Mouse (Mus musculus): ENCODE data around the gene Kdm4a. TPM values are rescaled to one million over a fixed set of nuclear protein-coding genes. Genes with fewer than 3 reads are reported as not detected.

Gene Kdm4a
- polyA plus RNA-seq, 1 experiment from 2014 or later: 7.8 TPM

DNA sequence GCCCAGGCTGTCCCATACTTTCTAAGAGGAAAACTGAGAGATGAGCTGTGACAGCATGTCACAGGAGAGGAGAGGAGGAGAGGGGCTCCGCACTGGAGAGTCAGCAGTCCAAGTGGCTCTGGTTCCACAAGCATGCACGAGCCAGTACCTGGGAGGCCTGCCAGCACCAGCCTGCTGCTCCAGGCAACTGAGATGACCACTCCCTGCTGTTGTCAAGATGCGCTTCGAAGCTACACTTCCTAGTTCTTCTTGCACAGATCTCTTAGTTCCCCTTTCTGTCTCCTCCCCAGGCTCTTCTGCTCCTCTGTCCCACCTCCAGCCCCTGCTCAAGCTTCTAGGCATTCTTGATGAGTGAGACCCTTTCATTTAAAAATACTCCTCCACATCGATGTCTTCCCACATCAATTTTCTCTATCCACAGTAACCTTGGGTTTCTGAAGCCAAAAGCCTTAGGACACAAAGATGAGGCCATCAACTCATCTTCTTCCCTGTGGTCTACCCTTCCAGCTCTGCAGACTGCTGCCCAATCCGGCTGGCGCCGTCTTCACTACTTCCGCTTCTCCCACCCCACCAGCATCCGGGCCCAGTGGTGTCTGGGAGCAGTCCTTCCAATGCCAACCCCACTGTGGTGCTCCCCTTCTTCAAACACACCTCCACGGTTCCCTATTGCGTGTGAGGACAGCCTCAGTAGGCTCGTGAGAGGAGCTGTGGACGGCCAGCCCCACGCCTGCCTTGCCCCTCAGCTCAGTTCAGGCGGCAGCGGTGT lies 27.6 kb downstream of the Kdm4a start:
- no peak overlapping the region for H3K9ac ChIP-seq
- H3K9me3 ChIP-seq (replicated peaks): no peaks in the 10 kb centered on the region
- DNase-seq (no peak), ATAC-seq (ENCODE audit: low read depth) (no peak)
- H3K27ac ChIP-seq: no peak overlapping the region
- 80% methylated on average over 17 of the region's 17 CpGs for WGBS (ENCODE audit: insufficient replicate concordance)
- H3K4me1 ChIP-seq (replicated peaks): peaks cover 13% of the 10 kb centered on the region
- no peaks in the 10 kb centered on the region for H3K27me3 ChIP-seq
- H3K36me3 ChIP-seq: peaks cover 92% of the 10 kb centered on the region
- no peak overlapping the region for H3K4me2 ChIP-seq
- H3K4me3 ChIP-seq (replicated peaks): no peak overlapping the region

DNA sequence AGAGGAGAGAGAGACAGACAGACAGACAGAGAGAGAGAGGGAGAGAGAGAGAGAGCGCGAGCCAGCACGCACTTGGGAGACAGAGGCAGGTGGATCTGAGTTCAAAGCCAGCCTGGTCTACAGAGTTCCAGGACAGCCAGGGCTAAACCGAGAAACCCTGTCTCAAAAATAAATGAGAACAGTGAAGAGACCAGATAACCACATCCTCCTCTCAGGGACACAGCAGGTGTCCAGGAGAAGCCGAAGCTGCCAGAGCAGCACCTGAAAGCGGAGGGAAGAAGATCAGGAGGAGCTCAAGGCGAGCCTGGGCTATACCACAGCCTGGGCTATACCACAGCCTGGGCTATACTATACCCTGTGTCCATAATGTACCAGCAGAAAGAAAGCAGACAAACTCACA lies 29.0 kb downstream of the Kdm4a start:
- 84% methylated on average over 7 of the region's 7 CpGs for WGBS (ENCODE audit: insufficient replicate concordance)
- peaks cover 95% of the 10 kb centered on the region for H3K36me3 ChIP-seq
- no peaks in the 10 kb centered on the region for H3K9me3 ChIP-seq (replicated peaks)
- DNase-seq: no peak
- no peak overlapping the region for H3K9ac ChIP-seq
- H3K27me3 ChIP-seq: no peaks in the 10 kb centered on the region
- peaks cover 13% of the 10 kb centered on the region for H3K4me1 ChIP-seq (replicated peaks)
- H3K27ac ChIP-seq: no peak overlapping the region
- ATAC-seq (ENCODE audit: low read depth): no peak
- no peak overlapping the region for H3K4me3 ChIP-seq (replicated peaks)
- no peak overlapping the region for H3K4me2 ChIP-seq

DNA sequence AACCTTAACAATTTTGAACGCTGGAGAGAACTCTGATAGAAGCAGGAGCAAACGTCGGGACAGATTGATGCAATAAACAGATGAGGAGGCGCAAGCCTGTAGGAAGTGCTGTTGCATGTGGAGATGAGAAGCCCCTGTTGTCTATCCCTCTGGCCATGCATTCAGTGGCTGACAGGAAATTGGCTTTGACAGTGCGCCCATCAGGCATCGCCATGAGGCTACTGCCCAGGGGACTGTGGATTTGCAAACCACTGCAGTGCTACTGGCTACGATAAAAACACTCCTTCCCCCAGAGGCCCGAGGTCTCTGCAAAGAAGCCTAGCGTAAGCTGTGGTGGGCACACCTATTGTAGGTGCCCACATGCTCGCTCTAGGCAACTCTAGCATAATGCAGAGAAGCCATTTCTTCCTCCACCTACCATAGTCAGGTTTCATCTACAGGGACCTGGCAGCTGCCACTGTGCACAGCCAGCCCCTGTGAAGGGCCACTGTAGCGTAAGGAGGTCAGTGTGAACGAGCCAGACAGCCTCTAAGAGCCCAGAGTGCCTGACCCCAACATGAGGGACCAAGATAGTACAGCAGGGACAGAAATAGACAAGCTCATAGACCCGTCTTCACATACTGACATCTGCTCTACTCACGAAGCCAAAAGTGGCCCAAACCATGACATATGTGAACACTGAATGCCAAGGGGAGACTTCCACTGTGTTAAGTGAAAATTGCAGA lies 29.7 kb downstream of the Kdm4a start:
- ATAC-seq (ENCODE audit: low read depth) (no peak), DNase-seq (no peak)
- Histone ChIP-seq H3K4me3 (replicated peaks) (no peak overlapping the region), H3K36me3 (peaks cover 96% of the 10 kb centered on the region), H3K9me3 (replicated peaks) (no peaks in the 10 kb centered on the region), H3K9ac (no peak overlapping the region), H3K4me1 (replicated peaks) (peaks cover 13% of the 10 kb centered on the region), H3K27ac (no peak overlapping the region), H3K4me2 (no peak overlapping the region), H3K27me3 (no peaks in the 10 kb centered on the region)
- WGBS (ENCODE audit: insufficient replicate concordance): 81% methylated on average over 14 of the region's 14 CpGs

DNA sequence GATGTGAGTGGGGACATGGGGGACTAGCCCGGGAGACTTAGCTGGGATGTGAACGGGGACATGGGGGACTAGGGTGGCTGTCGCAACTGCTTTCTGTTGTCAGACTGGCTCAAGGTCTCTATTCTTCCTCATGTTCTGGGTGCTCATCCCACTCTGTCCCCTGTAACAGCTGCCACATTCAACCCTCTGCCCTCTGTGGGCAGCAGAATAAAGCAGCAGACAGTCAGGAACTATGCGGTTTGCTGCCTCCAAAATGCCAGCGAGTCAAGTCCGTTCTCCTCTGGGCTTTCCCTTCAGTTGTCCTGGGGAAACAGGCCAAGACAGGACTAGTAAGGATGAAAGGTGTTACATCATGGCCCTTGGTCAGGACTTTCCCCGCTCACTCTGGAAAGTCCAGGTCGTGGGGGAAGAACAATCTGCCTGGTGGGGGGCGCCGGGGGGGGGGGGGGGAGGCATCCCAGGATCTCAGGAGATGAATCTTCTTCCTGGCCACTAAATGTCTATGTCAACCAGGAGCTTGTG lies 30.7 kb downstream of the Kdm4a start:
- WGBS (ENCODE audit: insufficient replicate concordance): 85% methylated on average over 10 of the region's 10 CpGs
- Histone ChIP-seq H3K9ac (no peak overlapping the region), H3K4me1 (replicated peaks) (peaks cover 19% of the 10 kb centered on the region), H3K9me3 (replicated peaks) (no peaks in the 10 kb centered on the region), H3K4me3 (replicated peaks) (no peak overlapping the region), H3K36me3 (peaks cover 96% of the 10 kb centered on the region), H3K27ac (no peak overlapping the region), H3K27me3 (no peaks in the 10 kb centered on the region), H3K4me2 (no peak overlapping the region)
- ATAC-seq (ENCODE audit: low read depth) (no peak), DNase-seq (no peak)

DNA sequence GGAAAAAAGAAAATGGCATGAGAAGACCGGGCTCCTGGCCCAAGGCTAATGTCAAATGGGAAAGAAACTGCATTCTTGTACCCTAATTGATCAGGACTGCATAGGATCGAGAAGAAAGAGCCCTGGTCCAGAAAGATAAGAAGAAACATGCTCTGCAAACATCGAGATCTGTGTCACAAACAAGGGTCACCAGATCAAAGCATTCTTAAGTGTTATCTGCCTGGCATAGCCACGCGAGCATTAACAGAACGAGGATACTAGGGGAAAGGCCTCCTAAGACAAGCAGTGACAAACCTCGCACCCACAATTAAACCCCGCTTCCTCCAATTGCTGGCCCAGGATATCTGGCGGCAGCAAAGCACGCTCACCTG lies 31.5 kb downstream of the Kdm4a start:
- ATAC-seq (ENCODE audit: low read depth): peak; percentile 50; the same call in 1 of the 2 replicates

DNA sequence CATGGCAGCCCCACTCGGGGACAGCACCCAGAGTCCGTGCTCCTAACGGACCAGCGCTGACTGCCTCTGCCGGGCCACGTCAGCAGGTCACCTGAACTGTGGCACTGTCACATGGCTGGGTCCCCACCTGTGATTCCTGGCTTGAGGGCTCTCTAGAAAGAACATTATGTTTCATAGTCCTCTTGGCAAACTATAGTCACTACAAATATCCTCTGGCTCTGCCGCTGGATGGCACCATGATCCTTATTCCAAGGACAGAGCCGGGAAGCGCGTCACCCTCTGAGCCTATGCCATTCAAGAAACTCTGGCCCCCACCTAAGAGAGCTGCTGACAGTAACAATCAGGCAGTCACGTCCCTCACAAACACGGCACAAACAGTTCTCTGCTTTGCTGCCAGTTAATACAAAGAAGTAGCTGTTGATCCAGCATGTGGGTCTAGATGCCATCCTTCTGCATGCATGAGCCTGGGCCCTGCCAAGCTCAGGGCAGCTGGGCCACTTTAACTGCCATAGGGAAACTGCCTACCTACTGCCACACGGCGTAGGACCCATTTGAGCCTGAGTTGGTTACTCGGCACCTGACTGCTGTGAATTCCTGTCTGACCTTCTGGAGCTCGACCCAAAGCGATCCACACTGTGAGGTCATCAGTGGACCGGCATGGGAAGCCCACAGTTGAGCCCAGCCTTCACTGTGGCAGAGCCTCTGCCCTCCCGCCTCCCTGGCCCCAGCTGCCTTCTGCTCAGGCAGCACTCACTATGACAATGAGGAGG lies 32.1 kb downstream of the Kdm4a start:
- H3K4me2 ChIP-seq: no peak overlapping the region
- ATAC-seq (ENCODE audit: low read depth) (no peak), DNase-seq (no peak)
- H3K4me1 ChIP-seq (replicated peaks): peaks cover 19% of the 10 kb centered on the region
- H3K27ac ChIP-seq: no peak overlapping the region
- 88% methylated on average over 19 of the region's 19 CpGs for WGBS (ENCODE audit: insufficient replicate concordance)
- H3K36me3 ChIP-seq: peaks cover 97% of the 10 kb centered on the region
- H3K4me3 ChIP-seq (replicated peaks): no peak overlapping the region
- H3K9ac ChIP-seq: no peak overlapping the region; the same call in 1 of the 2 replicates
- H3K9me3 ChIP-seq (replicated peaks): no peaks in the 10 kb centered on the region
- H3K27me3 ChIP-seq: no peaks in the 10 kb centered on the region

More for the DNA sequence above, 31.5 kb downstream of the Kdm4a start:
- Histone ChIP-seq H3K4me3 (replicated peaks) (no peak overlapping the region), H3K9me3 (replicated peaks) (no peaks in the 10 kb centered on the region), H3K27me3 (no peaks in the 10 kb centered on the region), H3K4me1 (replicated peaks) (peaks cover 19% of the 10 kb centered on the region), H3K9ac (no peak overlapping the region; the same call in 1 of the 2 replicates), H3K36me3 (peaks cover 97% of the 10 kb centered on the region), H3K4me2 (no peak overlapping the region), H3K27ac (no peak overlapping the region)
- DNase-seq: no peak
- 38% methylated on average over 10 of the region's 10 CpGs for WGBS (ENCODE audit: insufficient replicate concordance)

DNA sequence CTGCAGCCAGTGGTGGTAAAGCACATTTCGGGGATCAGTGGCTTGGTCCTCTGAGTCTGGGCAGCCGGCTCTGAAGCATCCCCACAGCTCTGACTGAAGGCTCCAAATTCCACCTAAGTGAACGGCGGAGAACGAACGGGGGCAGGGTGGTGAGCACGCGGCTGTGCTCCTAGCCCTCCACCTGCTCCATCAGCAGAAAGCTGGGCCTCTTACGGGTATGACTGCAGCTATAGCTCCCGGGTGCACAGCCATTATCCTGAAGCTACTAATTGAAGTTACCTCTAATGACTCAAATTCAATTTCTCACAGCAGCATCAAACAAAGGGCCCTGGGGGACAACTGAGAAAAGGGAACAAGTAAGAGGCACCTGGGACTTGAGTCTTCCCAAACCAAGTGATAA lies 32.8 kb downstream of the Kdm4a start:
- DNase-seq (no peak), ATAC-seq (ENCODE audit: low read depth) (no peak)
- 91% methylated on average over 10 of the region's 10 CpGs for WGBS (ENCODE audit: insufficient replicate concordance)
- H3K9me3 ChIP-seq (replicated peaks): no peaks in the 10 kb centered on the region
- H3K36me3 ChIP-seq: peaks cover 97% of the 10 kb centered on the region
- no peak overlapping the region for H3K27ac ChIP-seq
- no peak overlapping the region for H3K4me2 ChIP-seq
- no peaks in the 10 kb centered on the region for H3K27me3 ChIP-seq
- H3K4me3 ChIP-seq (replicated peaks): no peak overlapping the region
- no peak overlapping the region for H3K9ac ChIP-seq
- H3K4me1 ChIP-seq (replicated peaks): peaks cover 19% of the 10 kb centered on the region

DNA sequence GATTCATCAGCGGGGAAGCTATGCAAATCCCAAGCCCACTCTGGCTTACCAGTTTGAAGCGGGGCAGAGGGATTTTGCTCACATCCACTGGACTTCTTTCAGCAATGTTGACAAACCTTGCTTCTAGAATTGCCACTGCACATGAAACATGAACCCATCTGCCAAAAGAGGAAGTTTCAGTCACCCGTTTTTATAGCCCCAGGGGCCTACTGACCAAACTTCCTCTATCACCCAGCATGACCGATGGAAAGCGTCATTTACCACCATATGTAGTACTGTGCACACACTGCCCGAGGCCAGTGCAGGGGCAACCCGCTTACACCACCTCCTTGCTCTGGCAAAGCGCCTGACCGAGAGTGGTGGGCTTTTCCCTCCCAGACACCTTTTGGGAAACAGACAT lies 35.5 kb downstream of the Kdm4a start:
- H3K9ac ChIP-seq: no peak overlapping the region
- no peaks in the 10 kb centered on the region for H3K27me3 ChIP-seq
- 61% methylated on average over 9 of the region's 9 CpGs for WGBS (ENCODE audit: insufficient replicate concordance)
- no peak overlapping the region for H3K27ac ChIP-seq
- H3K4me3 ChIP-seq (replicated peaks): no peak overlapping the region
- H3K4me2 ChIP-seq: no peak overlapping the region
- H3K4me1 ChIP-seq (replicated peaks): peaks cover 19% of the 10 kb centered on the region
- ATAC-seq (ENCODE audit: low read depth): no peak
- H3K9me3 ChIP-seq (replicated peaks): no peaks in the 10 kb centered on the region
- no peak for DNase-seq
- H3K36me3 ChIP-seq: peaks cover 95% of the 10 kb centered on the region

DNA sequence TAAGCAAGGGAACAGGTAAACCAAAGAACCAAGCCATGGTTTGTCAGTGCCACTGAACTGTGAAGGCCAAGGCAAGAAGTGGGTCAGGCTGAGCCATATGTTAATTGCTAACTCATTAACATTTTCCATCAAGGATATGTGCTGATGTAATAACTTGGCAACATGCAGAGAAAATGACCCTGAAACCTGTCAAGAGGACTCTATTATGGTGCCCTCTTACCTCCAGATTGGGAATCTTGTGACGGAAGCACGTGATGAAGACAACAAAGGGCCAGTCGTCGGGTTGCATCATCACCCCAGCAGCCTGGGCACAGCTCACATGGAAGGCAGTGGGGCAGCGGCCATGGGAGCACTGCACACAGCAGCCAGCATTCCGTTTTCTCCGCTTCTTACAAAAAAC lies 36.2 kb downstream of the Kdm4a start:
- no peaks in the 10 kb centered on the region for H3K9me3 ChIP-seq (replicated peaks)
- H3K4me3 ChIP-seq (replicated peaks): no peak overlapping the region
- H3K4me1 ChIP-seq (replicated peaks): peaks cover 14% of the 10 kb centered on the region
- no peak for DNase-seq
- H3K27me3 ChIP-seq: no peaks in the 10 kb centered on the region
- H3K36me3 ChIP-seq: peaks cover 96% of the 10 kb centered on the region
- WGBS (ENCODE audit: insufficient replicate concordance): 79% methylated on average over 7 of the region's 7 CpGs
- no peak for ATAC-seq (ENCODE audit: low read depth)
- H3K27ac ChIP-seq: no peak overlapping the region
- H3K4me2 ChIP-seq: no peak overlapping the region
- H3K9ac ChIP-seq: no peak overlapping the region

DNA sequence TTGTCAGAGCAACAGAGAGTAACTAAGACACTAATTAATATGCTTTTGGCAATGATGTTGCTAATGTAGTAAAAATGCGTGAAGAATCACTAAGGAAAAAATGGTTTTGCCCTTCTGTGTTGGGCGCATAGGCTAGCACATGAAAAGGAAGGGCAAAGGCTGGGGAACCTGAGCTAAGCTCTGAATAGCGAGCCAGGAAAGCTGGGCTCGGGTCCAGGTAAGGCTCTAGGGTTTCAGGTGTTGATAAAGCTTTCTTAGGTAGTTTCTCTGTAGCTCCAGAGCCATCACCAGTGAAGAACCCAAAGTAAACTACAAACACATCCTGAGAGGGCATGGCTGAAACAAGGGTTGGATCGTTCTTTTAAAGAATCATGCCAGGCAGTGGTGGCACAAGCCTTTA lies 38.3 kb downstream of the Kdm4a start:
- ATAC-seq (ENCODE audit: low read depth): no peak
- Histone ChIP-seq H3K4me3 (replicated peaks) (no peak overlapping the region), H3K27me3 (no peaks in the 10 kb centered on the region), H3K9me3 (replicated peaks) (no peaks in the 10 kb centered on the region), H3K36me3 (peaks cover 95% of the 10 kb centered on the region), H3K4me1 (replicated peaks) (peaks cover 6% of the 10 kb centered on the region; the same call in 1 of the 2 replicates), H3K4me2 (no peak overlapping the region), H3K27ac (no peak overlapping the region), H3K9ac (no peak overlapping the region)
- 83% methylated on average over 5 of the region's 5 CpGs for WGBS (ENCODE audit: insufficient replicate concordance)
- DNase-seq: no peak

DNA sequence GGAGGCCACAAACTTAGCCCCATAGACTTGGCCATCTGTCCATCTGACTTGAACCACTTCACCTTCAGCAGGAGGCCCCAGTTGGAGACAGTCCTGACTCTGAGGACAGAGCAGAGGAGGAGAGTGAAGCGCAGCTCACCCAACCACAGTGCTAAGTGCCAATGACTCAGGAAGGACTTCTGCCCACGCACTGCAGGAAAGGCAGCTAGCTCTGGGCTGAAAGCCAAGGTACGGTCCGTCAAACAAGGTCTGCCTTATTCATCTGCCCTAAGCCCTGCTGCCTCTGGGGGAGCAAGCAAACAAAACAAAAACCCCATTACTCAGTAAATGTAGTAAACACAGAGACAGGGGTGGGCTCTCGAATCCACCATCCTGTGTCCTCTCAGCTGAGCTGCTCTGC lies 41.0 kb downstream of the Kdm4a start:
- H3K36me3 ChIP-seq: peaks cover 74% of the 10 kb centered on the region
- WGBS (ENCODE audit: insufficient replicate concordance): 89% methylated on average over 5 of the region's 5 CpGs
- H3K4me1 ChIP-seq (replicated peaks): peaks cover 14% of the 10 kb centered on the region
- H3K4me2 ChIP-seq: no peak overlapping the region
- no peak overlapping the region for H3K4me3 ChIP-seq (replicated peaks)
- DNase-seq: no peak
- no peaks in the 10 kb centered on the region for H3K9me3 ChIP-seq (replicated peaks)
- no peak for ATAC-seq (ENCODE audit: low read depth)
- H3K27ac ChIP-seq: no peak overlapping the region
- H3K27me3 ChIP-seq: no peaks in the 10 kb centered on the region
- H3K9ac ChIP-seq: no peak overlapping the region

Measured in liver, embryonic 13.5 days (tissue).